Mouse (Mus musculus): ENCODE data around the gene Tmem121b. TPM values are rescaled to one million over a fixed set of nuclear protein-coding genes. Genes with fewer than 3 reads are reported as not detected.

Tmem121b gene
- polyA plus RNA-seq, 1 experiment from 2014 or later, result 0.17 TPM

GRCm38 (mm10) chr6:120488647-120489046 is 5.0 kb downstream of the Tmem121b start:
- Histone ChIP-seq H3K27me3 (ENCODE audit: control insufficient read depth, insufficient read depth, low read length) (peaks cover 16% of the 10 kb centered on the region), H3K27ac (ENCODE audit: low read length) (no peak overlapping the region), H3K36me3 (ENCODE audit: control insufficient read depth, insufficient read depth, low read length) (no peaks in the 10 kb centered on the region), H3K4me1 (ENCODE audit: control insufficient read depth, insufficient read depth, low read length) (peaks cover 5% of the 10 kb centered on the region; the same call in 1 of the 2 replicates), H3K4me2 (replicated peaks; ENCODE audit: low read depth, low read length) (no peak overlapping the region), H3K4me3 (ENCODE audit: low read depth, low read length) (no peak overlapping the region), H3K9me3 (ENCODE audit: control insufficient read depth, low read depth, low read length) (no peaks in the 10 kb centered on the region), H3K9ac (replicated peaks; ENCODE audit: low read depth, low read length) (no peak overlapping the region)
- 52% methylated on average over 3 of the region's 3 CpGs for WGBS
- no peak for ATAC-seq (ENCODE audit: insufficient number of reproducible peaks, insufficient read depth, low FRiP score, low read depth)

GRCm38 (mm10) chr6:120486051-120486510 is 7.5 kb downstream of the Tmem121b start:
- no peak overlapping the region for H3K4me3 ChIP-seq (ENCODE audit: low read depth, low read length)
- H3K27ac ChIP-seq (ENCODE audit: low read length), result no peak overlapping the region
- 61% methylated on average over 8 of the region's 8 CpGs for WGBS
- ATAC-seq (ENCODE audit: insufficient number of reproducible peaks, insufficient read depth, low FRiP score, low read depth), result no peak
- no peaks in the 10 kb centered on the region for H3K4me1 ChIP-seq (ENCODE audit: control insufficient read depth, insufficient read depth, low read length)
- H3K27me3 ChIP-seq (ENCODE audit: control insufficient read depth, insufficient read depth, low read length), result no peaks in the 10 kb centered on the region
- no peak overlapping the region for H3K9ac ChIP-seq (replicated peaks; ENCODE audit: low read depth, low read length)
- no peaks in the 10 kb centered on the region for H3K36me3 ChIP-seq (ENCODE audit: control insufficient read depth, insufficient read depth, low read length)
- no peaks in the 10 kb centered on the region for H3K9me3 ChIP-seq (ENCODE audit: control insufficient read depth, low read depth, low read length)
- H3K4me2 ChIP-seq (replicated peaks; ENCODE audit: low read depth, low read length), result no peak overlapping the region

GRCm38 (mm10) chr6:120485038-120485437 is 8.6 kb downstream of the Tmem121b start:
- Histone ChIP-seq H3K4me1 (ENCODE audit: control insufficient read depth, insufficient read depth, low read length) (no peaks in the 10 kb centered on the region), H3K4me3 (ENCODE audit: low read depth, low read length) (no peak overlapping the region), H3K9ac (replicated peaks; ENCODE audit: low read depth, low read length) (no peak overlapping the region), H3K27me3 (ENCODE audit: control insufficient read depth, insufficient read depth, low read length) (no peaks in the 10 kb centered on the region), H3K36me3 (ENCODE audit: control insufficient read depth, insufficient read depth, low read length) (no peaks in the 10 kb centered on the region), H3K4me2 (replicated peaks; ENCODE audit: low read depth, low read length) (no peak overlapping the region), H3K27ac (ENCODE audit: low read length) (no peak overlapping the region), H3K9me3 (ENCODE audit: control insufficient read depth, low read depth, low read length) (no peaks in the 10 kb centered on the region)
- WGBS, result 56% methylated on average over 3 of the region's 3 CpGs
- ATAC-seq (ENCODE audit: insufficient number of reproducible peaks, insufficient read depth, low FRiP score, low read depth), result no peak

- H3K27ac ChIP-seq (ENCODE audit: low read length), result no peak overlapping the region
- no peak overlapping the region for H3K9ac ChIP-seq (replicated peaks; ENCODE audit: low read depth, low read length)
- H3K27me3 ChIP-seq (ENCODE audit: control insufficient read depth, insufficient read depth, low read length), result no peaks in the 10 kb centered on the region
- ATAC-seq (ENCODE audit: insufficient number of reproducible peaks, insufficient read depth, low FRiP score, low read depth), result peak; percentile 34; the same call in 1 of the 2 replicates
- WGBS, result 30% methylated on average over 8 of the region's 8 CpGs
- no peaks in the 10 kb centered on the region for H3K36me3 ChIP-seq (ENCODE audit: control insufficient read depth, insufficient read depth, low read length)
- no peak overlapping the region for H3K4me3 ChIP-seq (ENCODE audit: low read depth, low read length)
- H3K9me3 ChIP-seq (ENCODE audit: control insufficient read depth, low read depth, low read length), result no peaks in the 10 kb centered on the region
- no peaks in the 10 kb centered on the region for H3K4me1 ChIP-seq (ENCODE audit: control insufficient read depth, insufficient read depth, low read length)
- no peak overlapping the region for H3K4me2 ChIP-seq (replicated peaks; ENCODE audit: low read depth, low read length)
Measured at GRCm38 (mm10) chr6:120483211-120483626, 10.4 kb downstream of the Tmem121b start.

GRCm38 (mm10) chr6:120482756-120483155 is 10.9 kb downstream of the Tmem121b start:
- Histone ChIP-seq H3K27ac (ENCODE audit: low read length) (no peak overlapping the region), H3K36me3 (ENCODE audit: control insufficient read depth, insufficient read depth, low read length) (no peaks in the 10 kb centered on the region), H3K9me3 (ENCODE audit: control insufficient read depth, low read depth, low read length) (no peaks in the 10 kb centered on the region), H3K4me3 (ENCODE audit: low read depth, low read length) (no peak overlapping the region), H3K9ac (replicated peaks; ENCODE audit: low read depth, low read length) (no peak overlapping the region), H3K27me3 (ENCODE audit: control insufficient read depth, insufficient read depth, low read length) (no peaks in the 10 kb centered on the region), H3K4me2 (replicated peaks; ENCODE audit: low read depth, low read length) (no peak overlapping the region), H3K4me1 (ENCODE audit: control insufficient read depth, insufficient read depth, low read length) (no peaks in the 10 kb centered on the region)
- 40% methylated on average over 6 of the region's 6 CpGs for WGBS
- ATAC-seq (ENCODE audit: insufficient number of reproducible peaks, insufficient read depth, low FRiP score, low read depth), result no peak

- Histone ChIP-seq H3K4me2 (replicated peaks; ENCODE audit: low read depth, low read length) (no peak overlapping the region), H3K4me1 (ENCODE audit: control insufficient read depth, insufficient read depth, low read length) (no peaks in the 10 kb centered on the region), H3K36me3 (ENCODE audit: control insufficient read depth, insufficient read depth, low read length) (no peaks in the 10 kb centered on the region), H3K4me3 (ENCODE audit: low read depth, low read length) (no peak overlapping the region), H3K9ac (replicated peaks; ENCODE audit: low read depth, low read length) (no peak overlapping the region), H3K27me3 (ENCODE audit: control insufficient read depth, insufficient read depth, low read length) (no peaks in the 10 kb centered on the region), H3K27ac (ENCODE audit: low read length) (no peak overlapping the region), H3K9me3 (ENCODE audit: control insufficient read depth, low read depth, low read length) (no peaks in the 10 kb centered on the region)
- 90% methylated on average over 14 of the region's 14 CpGs for WGBS
- ATAC-seq (ENCODE audit: insufficient number of reproducible peaks, insufficient read depth, low FRiP score, low read depth), result no peak
Measured at GRCm38 (mm10) chr6:120482021-120482420, 11.6 kb downstream of the Tmem121b start.

GRCm38 (mm10) chr6:120481538-120481937 is 12.1 kb downstream of the Tmem121b start:
- Histone ChIP-seq H3K9ac (replicated peaks; ENCODE audit: low read depth, low read length) (no peak overlapping the region), H3K4me2 (replicated peaks; ENCODE audit: low read depth, low read length) (no peak overlapping the region), H3K36me3 (ENCODE audit: control insufficient read depth, insufficient read depth, low read length) (no peaks in the 10 kb centered on the region), H3K9me3 (ENCODE audit: control insufficient read depth, low read depth, low read length) (no peaks in the 10 kb centered on the region), H3K4me3 (ENCODE audit: low read depth, low read length) (no peak overlapping the region), H3K27me3 (ENCODE audit: control insufficient read depth, insufficient read depth, low read length) (no peaks in the 10 kb centered on the region), H3K27ac (ENCODE audit: low read length) (no peak overlapping the region), H3K4me1 (ENCODE audit: control insufficient read depth, insufficient read depth, low read length) (no peaks in the 10 kb centered on the region)
- WGBS, result 92% methylated on average over 6 of the region's 6 CpGs
- no peak for ATAC-seq (ENCODE audit: insufficient number of reproducible peaks, insufficient read depth, low FRiP score, low read depth)

GRCm38 (mm10) chr6:120480361-120480760 is 13.2 kb downstream of the Tmem121b start:
- Histone ChIP-seq H3K9ac (replicated peaks; ENCODE audit: low read depth, low read length) (no peak overlapping the region), H3K27ac (ENCODE audit: low read length) (no peak overlapping the region), H3K4me3 (ENCODE audit: low read depth, low read length) (no peak overlapping the region), H3K4me2 (replicated peaks; ENCODE audit: low read depth, low read length) (no peak overlapping the region), H3K4me1 (ENCODE audit: control insufficient read depth, insufficient read depth, low read length) (no peaks in the 10 kb centered on the region), H3K27me3 (ENCODE audit: control insufficient read depth, insufficient read depth, low read length) (no peaks in the 10 kb centered on the region), H3K9me3 (ENCODE audit: control insufficient read depth, low read depth, low read length) (no peaks in the 10 kb centered on the region), H3K36me3 (ENCODE audit: control insufficient read depth, insufficient read depth, low read length) (no peaks in the 10 kb centered on the region)
- 90% methylated on average over 5 of the region's 5 CpGs for WGBS
- no peak for ATAC-seq (ENCODE audit: insufficient number of reproducible peaks, insufficient read depth, low FRiP score, low read depth)

GRCm38 (mm10) chr6:120479302-120479701 is 14.3 kb downstream of the Tmem121b start:
- no peaks in the 10 kb centered on the region for H3K9me3 ChIP-seq (ENCODE audit: control insufficient read depth, low read depth, low read length)
- H3K36me3 ChIP-seq (ENCODE audit: control insufficient read depth, insufficient read depth, low read length), result no peaks in the 10 kb centered on the region
- H3K4me3 ChIP-seq (ENCODE audit: low read depth, low read length), result no peak overlapping the region
- no peak overlapping the region for H3K27ac ChIP-seq (ENCODE audit: low read length)
- no peaks in the 10 kb centered on the region for H3K27me3 ChIP-seq (ENCODE audit: control insufficient read depth, insufficient read depth, low read length)
- no peaks in the 10 kb centered on the region for H3K4me1 ChIP-seq (ENCODE audit: control insufficient read depth, insufficient read depth, low read length)
- no peak overlapping the region for H3K4me2 ChIP-seq (replicated peaks; ENCODE audit: low read depth, low read length)
- ATAC-seq (ENCODE audit: insufficient number of reproducible peaks, insufficient read depth, low FRiP score, low read depth), result no peak
- 69% methylated on average over 2 of the region's 2 CpGs for WGBS
- no peak overlapping the region for H3K9ac ChIP-seq (replicated peaks; ENCODE audit: low read depth, low read length)
